Mouse (Mus musculus): ENCODE measurements around the gene Dnajc15. TPM values are rescaled to one million over a fixed set of nuclear protein-coding genes. Genes with fewer than 3 reads are reported as not detected.
"Not testable (repeated sequence)": the region's sequence is repeated elsewhere in the genome, so short reads cannot be mapped to it uniquely, and the experiment has no call there.

The Dnajc15 gene
- polyA plus RNA-seq, 1 experiment from 2014 or later, result 100 TPM

- WGBS, result 86% methylated on average over 3 of the region's 3 CpGs
These were observed 21.0 kb upstream of the Dnajc15 start for GRCm38 (mm10) chr14:77895951-77896350.

DNA sequence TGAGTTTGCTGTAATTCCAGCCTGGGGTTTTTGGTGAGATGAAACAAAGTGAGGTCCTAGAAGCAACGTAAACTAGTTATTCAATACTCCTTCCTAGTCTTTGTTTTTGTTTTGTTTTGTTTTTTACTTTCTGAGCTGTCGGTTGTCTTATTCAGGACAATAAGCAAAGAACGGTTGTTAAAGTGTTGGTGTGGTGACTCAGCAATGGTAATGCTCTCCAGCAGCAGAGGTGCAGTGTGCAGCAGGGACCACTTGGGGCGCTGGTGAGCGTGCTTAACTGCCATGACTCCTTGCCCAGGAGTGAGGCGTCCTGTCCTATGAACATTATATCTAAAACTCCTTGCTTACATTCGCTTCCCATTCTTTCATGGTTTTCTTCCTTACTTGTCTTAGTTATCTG lies 15.0 kb upstream of the Dnajc15 start:
- no peaks in the 10 kb centered on the region for H3K36me3 ChIP-seq (ENCODE audit: control insufficient read depth, insufficient read depth, low read length)
- no peaks in the 10 kb centered on the region for H3K9me3 ChIP-seq (ENCODE audit: control insufficient read depth, low read length)
- no peak overlapping the region for H3K4me2 ChIP-seq
- H3K27me3 ChIP-seq (replicated peaks; ENCODE audit: control insufficient read depth, insufficient read depth, low read length), result no peaks in the 10 kb centered on the region
- ATAC-seq (replicated peaks; ENCODE audit: low FRiP score), result no peak
- no peaks in the 10 kb centered on the region for H3K4me1 ChIP-seq (replicated peaks; ENCODE audit: control insufficient read depth, insufficient read depth, low read length)
- 81% methylated on average over 7 of the region's 7 CpGs for WGBS
- H3K27ac ChIP-seq (ENCODE audit: low read depth, low read length), result no peak overlapping the region
- H3K4me3 ChIP-seq (ENCODE audit: low read depth, low read length), result no peak overlapping the region
- no peak overlapping the region for H3K9ac ChIP-seq (ENCODE audit: low read depth, low read length)
- DNase-seq (ENCODE audit: low spot score), result no peak

More at GRCm38 (mm10) chr14:77895951-77896350, 21.0 kb upstream of the Dnajc15 start:
- Histone ChIP-seq H3K27me3 (replicated peaks; ENCODE audit: control insufficient read depth, insufficient read depth, low read length) (no peaks in the 10 kb centered on the region), H3K4me2 (no peak overlapping the region), H3K4me1 (replicated peaks; ENCODE audit: control insufficient read depth, insufficient read depth, low read length) (no peaks in the 10 kb centered on the region), H3K4me3 (ENCODE audit: low read depth, low read length) (no peak overlapping the region), H3K36me3 (ENCODE audit: control insufficient read depth, insufficient read depth, low read length) (no peaks in the 10 kb centered on the region), H3K9me3 (ENCODE audit: control insufficient read depth, low read length) (no peaks in the 10 kb centered on the region), H3K27ac (ENCODE audit: low read depth, low read length) (no peak overlapping the region), H3K9ac (ENCODE audit: low read depth, low read length) (no peak overlapping the region)
- no peak for ATAC-seq (replicated peaks; ENCODE audit: low FRiP score)
- no peak for DNase-seq (ENCODE audit: low spot score)

DNA sequence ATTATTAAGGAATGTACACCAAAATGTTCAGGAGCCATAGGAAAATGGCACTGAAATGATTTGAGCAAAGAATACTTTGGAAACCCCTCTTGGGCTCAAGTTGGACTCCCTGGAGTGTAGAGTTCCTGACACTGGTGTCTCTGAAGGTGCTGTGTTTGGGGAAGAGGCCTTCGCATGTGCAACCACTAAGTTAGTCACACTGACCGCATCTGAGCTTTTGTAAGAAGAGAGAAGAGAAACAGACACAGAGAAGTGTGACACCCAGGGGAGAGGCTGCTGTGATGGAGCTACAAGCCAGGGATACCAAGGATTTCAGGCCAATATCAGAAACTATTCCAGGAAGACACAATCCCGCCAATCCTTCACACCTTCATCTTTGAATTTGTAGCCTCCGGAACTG lies 12.0 kb upstream of the Dnajc15 start:
- no peak for DNase-seq (ENCODE audit: low spot score)
- no peaks in the 10 kb centered on the region for H3K27me3 ChIP-seq (replicated peaks; ENCODE audit: control insufficient read depth, insufficient read depth, low read length)
- no peak overlapping the region for H3K27ac ChIP-seq (ENCODE audit: low read depth, low read length)
- 82% methylated on average over 4 of the region's 4 CpGs for WGBS
- H3K36me3 ChIP-seq (ENCODE audit: control insufficient read depth, insufficient read depth, low read length), result no peaks in the 10 kb centered on the region
- no peak overlapping the region for H3K9ac ChIP-seq (ENCODE audit: low read depth, low read length)
- no peaks in the 10 kb centered on the region for H3K4me1 ChIP-seq (replicated peaks; ENCODE audit: control insufficient read depth, insufficient read depth, low read length)
- ATAC-seq (replicated peaks; ENCODE audit: low FRiP score), result no peak
- no peak overlapping the region for H3K4me2 ChIP-seq
- no peak overlapping the region for H3K4me3 ChIP-seq (ENCODE audit: low read depth, low read length)
- H3K9me3 ChIP-seq (ENCODE audit: control insufficient read depth, low read length), result no peaks in the 10 kb centered on the region

DNA sequence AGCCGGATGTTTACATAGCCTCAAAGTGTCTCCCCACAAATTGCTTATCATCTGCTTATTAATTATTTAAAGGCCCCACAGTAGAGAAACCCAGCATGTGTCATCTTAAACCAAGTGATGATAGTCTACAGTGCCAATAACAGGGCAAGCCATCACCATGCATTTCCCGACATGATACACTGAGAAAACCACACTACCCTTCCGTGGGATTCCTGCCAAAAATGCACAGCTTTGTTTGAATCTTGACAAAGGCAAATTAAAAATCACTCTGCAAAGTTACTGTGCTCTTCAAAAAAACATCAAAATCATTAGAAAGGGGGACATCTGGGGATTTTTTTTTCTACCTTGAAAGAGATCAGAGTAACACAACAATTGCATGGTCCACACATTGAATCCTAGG lies 11.5 kb upstream of the Dnajc15 start:
- 81% methylated on average over 3 of the region's 3 CpGs for WGBS
- no peaks in the 10 kb centered on the region for H3K36me3 ChIP-seq (ENCODE audit: control insufficient read depth, insufficient read depth, low read length)
- DNase-seq (ENCODE audit: low spot score), result no peak
- no peaks in the 10 kb centered on the region for H3K4me1 ChIP-seq (replicated peaks; ENCODE audit: control insufficient read depth, insufficient read depth, low read length)
- H3K27me3 ChIP-seq (replicated peaks; ENCODE audit: control insufficient read depth, insufficient read depth, low read length), result no peaks in the 10 kb centered on the region
- no peak overlapping the region for H3K4me3 ChIP-seq (ENCODE audit: low read depth, low read length)
- H3K4me2 ChIP-seq, result no peak overlapping the region
- H3K9me3 ChIP-seq (ENCODE audit: control insufficient read depth, low read length), result no peaks in the 10 kb centered on the region
- H3K27ac ChIP-seq (ENCODE audit: low read depth, low read length), result no peak overlapping the region
- H3K9ac ChIP-seq (ENCODE audit: low read depth, low read length), result no peak overlapping the region
- ATAC-seq (replicated peaks; ENCODE audit: low FRiP score), result no peak

DNA sequence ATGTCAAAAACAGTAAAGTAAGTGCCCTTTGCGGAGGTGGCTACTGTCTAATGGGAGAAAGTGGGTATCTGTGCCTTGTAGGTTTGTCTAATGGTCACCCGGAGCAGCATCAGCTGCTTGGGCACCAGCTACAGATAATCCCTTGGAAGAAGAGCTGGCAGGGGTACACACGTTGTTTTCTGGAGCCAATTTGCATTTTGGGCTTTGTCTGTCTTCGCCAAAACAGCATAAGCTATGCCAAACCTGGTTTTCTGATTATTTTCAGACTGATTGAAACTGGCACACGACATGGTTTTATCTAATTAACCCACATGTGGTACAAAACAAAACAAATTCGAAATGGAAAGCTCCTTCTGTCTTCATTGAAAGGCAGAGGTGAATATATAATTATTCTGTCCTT lies 7.7 kb upstream of the Dnajc15 start:
- ATAC-seq (replicated peaks; ENCODE audit: low FRiP score) (no peak), DNase-seq (ENCODE audit: low spot score) (no peak)
- Histone ChIP-seq H3K9me3 (ENCODE audit: control insufficient read depth, low read length) (no peaks in the 10 kb centered on the region), H3K4me2 (no peak overlapping the region), H3K27ac (ENCODE audit: low read depth, low read length) (no peak overlapping the region), H3K27me3 (replicated peaks; ENCODE audit: control insufficient read depth, insufficient read depth, low read length) (no peaks in the 10 kb centered on the region), H3K9ac (ENCODE audit: low read depth, low read length) (no peak overlapping the region), H3K36me3 (ENCODE audit: control insufficient read depth, insufficient read depth, low read length) (no peaks in the 10 kb centered on the region), H3K4me1 (replicated peaks; ENCODE audit: control insufficient read depth, insufficient read depth, low read length) (no peaks in the 10 kb centered on the region), H3K4me3 (ENCODE audit: low read depth, low read length) (no peak overlapping the region)
- 78% methylated on average over 6 of the region's 6 CpGs for WGBS

DNA sequence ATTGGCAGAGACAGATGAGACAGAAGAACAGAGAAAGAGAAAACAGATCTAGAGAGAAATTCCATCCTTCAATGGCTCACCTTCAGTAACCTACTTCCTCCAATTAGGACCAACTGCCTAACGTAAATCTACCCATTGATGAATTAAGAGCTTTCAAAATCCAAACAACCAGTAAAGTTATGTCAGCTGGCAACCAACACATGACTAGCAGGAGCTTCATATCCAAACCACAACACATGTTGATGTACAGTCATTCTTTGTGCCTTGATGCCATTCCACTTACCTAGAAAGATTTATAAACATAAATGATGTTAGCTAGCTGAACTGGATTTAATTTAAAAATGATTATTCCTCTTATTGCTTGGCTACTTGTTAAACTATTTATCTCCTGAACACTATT lies 7.1 kb upstream of the Dnajc15 start:
- ATAC-seq (replicated peaks; ENCODE audit: low FRiP score), result no peak
- WGBS, result 70% methylated on average over 1 of the region's 1 CpGs

DNA sequence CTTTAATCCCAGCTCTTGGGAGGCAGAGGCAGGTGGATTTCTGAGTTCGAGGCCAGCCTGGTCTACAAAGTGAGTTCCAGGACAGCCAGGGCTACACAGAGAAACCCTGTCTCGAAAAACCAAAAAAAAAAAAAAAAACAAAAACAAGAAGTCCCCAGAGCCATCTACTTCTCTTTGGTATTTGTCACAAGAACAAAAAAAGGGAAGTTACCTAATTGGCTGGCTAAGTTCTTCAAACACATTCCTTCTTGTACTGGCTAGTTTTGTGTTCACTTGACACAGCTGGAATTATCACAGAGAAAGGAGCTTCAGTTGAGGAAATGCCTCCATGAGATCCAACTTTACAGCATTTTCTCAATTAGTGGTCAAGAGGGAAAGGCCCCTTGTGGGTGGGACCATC lies 3.0 kb upstream of the Dnajc15 start:
- not testable (repeated sequence) for H3K9ac ChIP-seq (ENCODE audit: low read depth, low read length); H3K4me1 ChIP-seq (replicated peaks; ENCODE audit: control insufficient read depth, insufficient read depth, low read length); H3K27me3 ChIP-seq (replicated peaks; ENCODE audit: control insufficient read depth, insufficient read depth, low read length); H3K4me3 ChIP-seq (ENCODE audit: low read depth, low read length); H3K27ac ChIP-seq (ENCODE audit: low read depth, low read length); H3K4me2 ChIP-seq; H3K36me3 ChIP-seq (ENCODE audit: control insufficient read depth, insufficient read depth, low read length); DNase-seq (ENCODE audit: low spot score); H3K9me3 ChIP-seq (ENCODE audit: control insufficient read depth, low read length); ATAC-seq (replicated peaks; ENCODE audit: low FRiP score)
- 38% methylated on average over 1 of the region's 2 CpGs for WGBS

More for the DNA sequence above, 7.1 kb upstream of the Dnajc15 start:
- H3K4me2 ChIP-seq, result no peak overlapping the region
- H3K36me3 ChIP-seq (ENCODE audit: control insufficient read depth, insufficient read depth, low read length), result no peaks in the 10 kb centered on the region
- no peaks in the 10 kb centered on the region for H3K4me1 ChIP-seq (replicated peaks; ENCODE audit: control insufficient read depth, insufficient read depth, low read length)
- no peaks in the 10 kb centered on the region for H3K27me3 ChIP-seq (replicated peaks; ENCODE audit: control insufficient read depth, insufficient read depth, low read length)
- H3K9me3 ChIP-seq (ENCODE audit: control insufficient read depth, low read length), result no peaks in the 10 kb centered on the region
- H3K4me3 ChIP-seq (ENCODE audit: low read depth, low read length), result no peak overlapping the region
- no peak overlapping the region for H3K9ac ChIP-seq (ENCODE audit: low read depth, low read length)
- no peak for DNase-seq (ENCODE audit: low spot score)
- H3K27ac ChIP-seq (ENCODE audit: low read depth, low read length), result no peak overlapping the region

DNA sequence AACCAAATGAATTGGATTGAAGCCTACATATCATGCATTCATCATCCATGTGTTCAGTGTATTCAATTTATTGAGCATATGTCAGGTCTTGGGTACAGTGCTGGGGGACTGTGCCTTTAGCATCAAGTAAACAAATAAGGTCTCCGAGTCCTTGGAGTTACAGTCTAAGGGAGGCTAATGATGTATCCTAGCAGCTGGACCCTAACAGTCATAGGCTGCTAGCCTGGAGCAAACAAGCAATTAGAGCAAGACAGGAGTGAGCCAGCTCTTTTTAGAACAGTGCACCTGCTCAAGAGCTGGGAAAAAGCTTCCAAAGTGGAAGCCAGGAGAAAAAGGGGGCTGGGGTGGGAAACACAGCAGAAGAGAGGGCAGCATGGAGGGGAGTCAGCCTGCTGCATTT lies 1.3 kb upstream of the Dnajc15 start:
- H3K9me3 ChIP-seq (ENCODE audit: control insufficient read depth, low read length), result no peaks in the 10 kb centered on the region
- peaks cover 6% of the 10 kb centered on the region; the same call in 1 of the 2 replicates for H3K4me1 ChIP-seq (replicated peaks; ENCODE audit: control insufficient read depth, insufficient read depth, low read length)
- no peak overlapping the region for H3K9ac ChIP-seq (ENCODE audit: low read depth, low read length)
- no peak overlapping the region for H3K4me3 ChIP-seq (ENCODE audit: low read depth, low read length)
- no peak overlapping the region for H3K4me2 ChIP-seq
- no peaks in the 10 kb centered on the region for H3K36me3 ChIP-seq (ENCODE audit: control insufficient read depth, insufficient read depth, low read length)
- no peaks in the 10 kb centered on the region for H3K27me3 ChIP-seq (replicated peaks; ENCODE audit: control insufficient read depth, insufficient read depth, low read length)
- H3K27ac ChIP-seq (ENCODE audit: low read depth, low read length), result no peak overlapping the region
- ATAC-seq (replicated peaks; ENCODE audit: low FRiP score) (no peak), DNase-seq (ENCODE audit: low spot score) (no peak)
- 93% methylated on average over 1 of the region's 1 CpGs for WGBS

DNA sequence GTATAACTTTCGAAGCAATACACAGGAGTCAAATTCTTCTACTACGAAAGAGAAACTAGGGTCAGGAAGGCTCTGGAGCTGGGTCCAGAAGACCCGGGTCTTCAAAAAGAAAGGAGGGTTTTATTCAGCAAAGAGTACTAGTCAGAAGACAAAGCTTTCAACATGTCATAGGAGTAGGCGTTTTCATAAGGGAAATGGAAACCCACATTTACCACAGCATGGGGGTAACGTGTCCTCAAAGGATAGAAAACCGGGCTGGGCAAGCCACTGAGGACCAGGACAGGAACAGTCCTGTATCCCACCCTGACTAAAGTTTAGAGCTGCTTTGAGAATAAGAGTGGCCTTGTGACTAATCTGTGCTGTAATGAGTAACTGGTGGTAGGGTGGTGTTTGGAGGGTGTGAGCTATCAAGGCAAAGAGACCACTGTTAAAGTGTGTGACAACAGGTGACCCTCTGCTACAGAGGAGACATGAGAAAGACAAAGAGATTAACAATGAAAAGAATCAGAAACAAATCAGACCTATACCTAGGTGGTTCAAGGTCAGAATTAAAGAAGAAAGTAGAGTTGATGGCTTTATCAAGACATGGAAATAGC lies 3.4 kb downstream of the Dnajc15 start:
- no peaks in the 10 kb centered on the region for H3K9me3 ChIP-seq (ENCODE audit: control insufficient read depth, low read length)
- no peak overlapping the region for H3K9ac ChIP-seq (ENCODE audit: low read depth, low read length)
- ATAC-seq (replicated peaks; ENCODE audit: low FRiP score) (no peak), DNase-seq (ENCODE audit: low spot score) (no peak)
- no peak overlapping the region for H3K4me2 ChIP-seq
- no peaks in the 10 kb centered on the region for H3K27me3 ChIP-seq (replicated peaks; ENCODE audit: control insufficient read depth, insufficient read depth, low read length)
- H3K36me3 ChIP-seq (ENCODE audit: control insufficient read depth, insufficient read depth, low read length), result no peaks in the 10 kb centered on the region
- H3K4me1 ChIP-seq (replicated peaks; ENCODE audit: control insufficient read depth, insufficient read depth, low read length), result peaks cover 6% of the 10 kb centered on the region; the same call in 1 of the 2 replicates
- 71% methylated on average over 6 of the region's 6 CpGs for WGBS
- no peak overlapping the region for H3K27ac ChIP-seq (ENCODE audit: low read depth, low read length)
- no peak overlapping the region for H3K4me3 ChIP-seq (ENCODE audit: low read depth, low read length)
